Mouse (Mus musculus) thymus, adult 2 months (tissue): ENCODE results near the gene Arpp21.

ENCODE experiments used
- CTCF ChIP-seq: fragments of 200-500 bp; IDR thresholded peaks from 2 replicates; pipeline ENCODE4 v1.5.1; 2012; ENCODE audit warnings: mild to moderate bottlenecking, control low read depth, low read length, moderate library complexity, borderline replicate concordance; ENCODE audit not compliant: control insufficient read depth, poor library complexity, insufficient read depth; ENCODE audit errors: extremely low read depth
- POLR2A ChIP-seq: fragments of 200-500 bp; IDR thresholded peaks from 2 replicates; pipeline ENCODE4 v1.6.1; 2012; ENCODE audit warnings: mild to moderate bottlenecking, low read length, control low read depth, moderate library complexity; ENCODE audit not compliant: control insufficient read depth, poor library complexity, insufficient read depth; ENCODE audit errors: extremely low read depth

- TF ChIP-seq CTCF (no peak), POLR2A (no peak)
These were observed 16.1 kb upstream of the Arpp21 start for GRCm38 (mm10) chr9:112251857-112252256.
